Mouse (Mus musculus): Measurements from ENCODE around the gene Camk1. TPM values are rescaled to one million over a fixed set of nuclear protein-coding genes. Genes with fewer than 3 reads are reported as not detected.

The Camk1 gene
- 100 to 1,000 TPM in 14 of 26 experiments, 10 to 100 TPM in 12; 24.4 to 393 (median 134) TPM for total RNA-seq (2018; cell fraction: chromatin; rRNA removed)
- 100 to 1,000 TPM; 131 to 215 (median 167) TPM for total RNA-seq (2018; cell fraction: cytosol; rRNA removed)
- 100 to 1,000 TPM in 12 of 26 experiments, 10 to 100 TPM in 14; 26.9 to 294 (median 90.3) TPM for total RNA-seq (2018; cell fraction: nucleus; rRNA removed)
- 148 to 193 TPM (median 166 TPM) in 3 replicates for polyA plus RNA-seq (2018)

- WGBS (ENCODE audit: missing documents) = 24% methylated on average over 22 of the region's 32 CpGs
- Histone ChIP-seq H3K79me2 (ENCODE audit: inconsistent target) (peaks cover 50% of the 10 kb centered on the region), H3K27ac (peak within 1 kb of the TSS; percentile 94), H3K4me3 (ENCODE audit: inconsistent target) (peak within 1 kb of the TSS; percentile 95), H3K36me3 (ENCODE audit: inconsistent target) (peaks cover 21% of the 10 kb centered on the region)
Measured at GRCm38 (mm10) chr6:113343177-113344092, at the start of gene Camk1. TSS of gene Camk1 (minus strand) at chr6:113343984.

GRCm38 (mm10) chr6:113392387-113393071 is 48.7 kb upstream of the Camk1 start:
- Histone ChIP-seq H3K79me2 (ENCODE audit: inconsistent target) (peaks cover 5% of the 10 kb centered on the region), H3K4me3 (ENCODE audit: inconsistent target) (no peak overlapping the region), H3K36me3 (ENCODE audit: inconsistent target) (peaks cover 57% of the 10 kb centered on the region), H3K27ac (no peak overlapping the region)
- WGBS (ENCODE audit: missing documents) = 29% methylated on average over 44 of the region's 51 CpGs

GRCm38 (mm10) chr6:113392015-113392386 is 48.2 kb upstream of the Camk1 start:
- Histone ChIP-seq H3K4me3 (ENCODE audit: inconsistent target) (no peak overlapping the region), H3K27ac (no peak overlapping the region), H3K79me2 (ENCODE audit: inconsistent target) (peaks cover 11% of the 10 kb centered on the region), H3K36me3 (ENCODE audit: inconsistent target) (peaks cover 61% of the 10 kb centered on the region)
- WGBS (ENCODE audit: missing documents) = 28% methylated on average over 9 of the region's 10 CpGs

- Histone ChIP-seq H3K4me3 (ENCODE audit: inconsistent target) (no peak overlapping the region), H3K36me3 (ENCODE audit: inconsistent target) (peaks cover 68% of the 10 kb centered on the region), H3K27ac (no peak overlapping the region), H3K79me2 (ENCODE audit: inconsistent target) (peaks cover 24% of the 10 kb centered on the region)
- 88% methylated on average over 3 of the region's 3 CpGs for WGBS (ENCODE audit: missing documents)
Measured at GRCm38 (mm10) chr6:113390715-113391114, 46.9 kb upstream of the Camk1 start.

GRCm38 (mm10) chr6:113388960-113389359 is 45.2 kb upstream of the Camk1 start, which contains the start of gene Ttll3:
TSS of gene Ttll3 (plus strand) at chr6:113389260.
- no peak within 1 kb of the TSS for H3K4me3 ChIP-seq (ENCODE audit: inconsistent target)
- peaks cover 41% of the 10 kb centered on the region for H3K79me2 ChIP-seq (ENCODE audit: inconsistent target)
- WGBS (ENCODE audit: missing documents) = 87% methylated on average over 8 of the region's 8 CpGs
- H3K27ac ChIP-seq = no peak within 1 kb of the TSS
- H3K36me3 ChIP-seq (ENCODE audit: inconsistent target) = peaks cover 69% of the 10 kb centered on the region

- H3K36me3 ChIP-seq (ENCODE audit: inconsistent target) = peaks cover 94% of the 10 kb centered on the region
- peaks cover 70% of the 10 kb centered on the region for H3K79me2 ChIP-seq (ENCODE audit: inconsistent target)
Measured at GRCm38 (mm10) chr6:113386025-113386424, 42.2 kb upstream of the Camk1 start.

GRCm38 (mm10) chr6:113385160-113385714 is 41.5 kb upstream of the Camk1 start:
- H3K4me3 ChIP-seq (ENCODE audit: inconsistent target) = no peak overlapping the region
- 86% methylated on average over 11 of the region's 11 CpGs for WGBS (ENCODE audit: missing documents)
- H3K27ac ChIP-seq = no peak overlapping the region
- H3K79me2 ChIP-seq (ENCODE audit: inconsistent target) = peaks cover 78% of the 10 kb centered on the region
- H3K36me3 ChIP-seq (ENCODE audit: inconsistent target) = peaks cover 98% of the 10 kb centered on the region

More at GRCm38 (mm10) chr6:113386025-113386424, 42.2 kb upstream of the Camk1 start:
- WGBS (ENCODE audit: missing documents) = 60% methylated on average over 2 of the region's 3 CpGs
- Histone ChIP-seq H3K4me3 (ENCODE audit: inconsistent target) (no peak overlapping the region), H3K27ac (no peak overlapping the region)

GRCm38 (mm10) chr6:113384351-113384927 is 40.7 kb upstream of the Camk1 start:
- H3K27ac ChIP-seq = no peak overlapping the region
- peaks cover 92% of the 10 kb centered on the region for H3K36me3 ChIP-seq (ENCODE audit: inconsistent target)
- WGBS (ENCODE audit: missing documents) = 98% methylated on average over 8 of the region's 8 CpGs
- H3K79me2 ChIP-seq (ENCODE audit: inconsistent target) = peaks cover 86% of the 10 kb centered on the region
- H3K4me3 ChIP-seq (ENCODE audit: inconsistent target) = no peak overlapping the region

- Histone ChIP-seq H3K27ac (peak overlapping the region; percentile 100), H3K36me3 (ENCODE audit: inconsistent target) (peaks cover 57% of the 10 kb centered on the region), H3K79me2 (ENCODE audit: inconsistent target) (peaks cover 75% of the 10 kb centered on the region), H3K4me3 (ENCODE audit: inconsistent target) (peak overlapping the region; percentile 98; the same call in 1 of the 2 replicates)
- WGBS (ENCODE audit: missing documents) = 93% methylated on average over 11 of the region's 11 CpGs
Measured at GRCm38 (mm10) chr6:113380480-113380879, 36.7 kb upstream of the Camk1 start.

GRCm38 (mm10) chr6:113379246-113379645 is 35.5 kb upstream of the Camk1 start:
- H3K4me3 ChIP-seq (ENCODE audit: inconsistent target) = peak overlapping the region; percentile 98
- peaks cover 63% of the 10 kb centered on the region for H3K79me2 ChIP-seq (ENCODE audit: inconsistent target)
- peak overlapping the region; percentile 100 for H3K27ac ChIP-seq
- peaks cover 57% of the 10 kb centered on the region for H3K36me3 ChIP-seq (ENCODE audit: inconsistent target)
- WGBS (ENCODE audit: missing documents) = 1% methylated on average over 6 of the region's 6 CpGs

- 1% methylated on average over 61 of the region's 61 CpGs for WGBS (ENCODE audit: missing documents)
- Histone ChIP-seq H3K4me3 (ENCODE audit: inconsistent target) (peak within 1 kb of the TSS; percentile 98), H3K27ac (peak within 1 kb of the TSS; percentile 100), H3K36me3 (ENCODE audit: inconsistent target) (peaks cover 57% of the 10 kb centered on the region), H3K79me2 (ENCODE audit: inconsistent target) (peaks cover 48% of the 10 kb centered on the region)
Measured at GRCm38 (mm10) chr6:113377496-113378385, 34.0 kb upstream of the Camk1 start, which contains the start of the genes Tada3 and Arpc4. TSS of gene Tada3 (minus strand) at chr6:113377883. TSS of gene Arpc4 (plus strand) at chr6:113378115.

GRCm38 (mm10) chr6:113377172-113377495 is 33.4 kb upstream of the Camk1 start:
- peak overlapping the region; percentile 98 for H3K4me3 ChIP-seq (ENCODE audit: inconsistent target)
- WGBS (ENCODE audit: missing documents) = 5% methylated on average over 7 of the region's 7 CpGs
- H3K36me3 ChIP-seq (ENCODE audit: inconsistent target) = peaks cover 58% of the 10 kb centered on the region
- peak overlapping the region; percentile 100 for H3K27ac ChIP-seq
- peaks cover 42% of the 10 kb centered on the region for H3K79me2 ChIP-seq (ENCODE audit: inconsistent target)

- H3K79me2 ChIP-seq (ENCODE audit: inconsistent target) = peaks cover 6% of the 10 kb centered on the region
- H3K36me3 ChIP-seq (ENCODE audit: inconsistent target) = peaks cover 72% of the 10 kb centered on the region
- no peak overlapping the region for H3K27ac ChIP-seq
- WGBS (ENCODE audit: missing documents) = 94% methylated on average over 4 of the region's 4 CpGs
- H3K4me3 ChIP-seq (ENCODE audit: inconsistent target) = no peak overlapping the region
Measured at GRCm38 (mm10) chr6:113373491-113373890, 29.7 kb upstream of the Camk1 start.

Measured in macrophage (primary cell).